Mouse (Mus musculus) embryonic facial prominence, embryonic 14.5 days (tissue): ENCODE data around the gene Gpr182. TPM values are rescaled to one million over a fixed set of nuclear protein-coding genes. Genes with fewer than 3 reads are reported as not detected.
"Not testable (repeated sequence)": the region's sequence is repeated elsewhere in the genome, so short reads cannot be mapped to it uniquely, and the experiment has no call there.

ENCODE experiments used
- ATAC-seq: fragments of 200-750 bp; cut with Nextera tagmentation; 2 replicates; pipeline ENCODE4 v1.8.0; 2017; ENCODE audit warnings: low read depth, moderate number of reproducible peaks, moderate TSS enrichment
- DNase-seq: peaks from one replicate; pipeline ENCODE4 v3.0.0-alpha.2; 2015; ENCODE audit warnings: low spot score
- H3K27ac ChIP-seq: fragments of 300-500 bp; sonication (generic); replicated peaks from 2 replicates; pipeline ENCODE4 v1.5.1; 2014; ENCODE audit warnings: low read depth, mild to moderate bottlenecking, low read length, moderate library complexity
- H3K27me3 ChIP-seq: fragments of 300-500 bp; sonication (generic); replicated peaks from 2 replicates; pipeline ENCODE4 v1.6.1; 2014; ENCODE audit warnings: low read length; ENCODE audit not compliant: control insufficient read depth, insufficient read depth
- H3K36me3 ChIP-seq: fragments of 300-500 bp; sonication (generic); 2 replicates; pipeline ENCODE4 v1.6.1; 2014; ENCODE audit warnings: low read length, mixed read lengths; ENCODE audit not compliant: control insufficient read depth, insufficient read depth
- H3K4me1 ChIP-seq: fragments of 300-500 bp; sonication (generic); 2 replicates; pipeline ENCODE4 v1.6.1; 2014; ENCODE audit warnings: antibody characterized with exemption, low read length; ENCODE audit not compliant: control insufficient read depth, insufficient read depth
- H3K4me2 ChIP-seq: fragments of 300-500 bp; sonication (generic); 2 replicates; pipeline ENCODE4 v1.6.1; 2014; ENCODE audit warnings: low read depth, mild to moderate bottlenecking, low read length, moderate library complexity, mixed read lengths
- H3K4me3 ChIP-seq: fragments of 300-500 bp; sonication (generic); 2 replicates; pipeline ENCODE4 v1.5.1; 2014; ENCODE audit warnings: low read depth, mild to moderate bottlenecking, low read length
- H3K9ac ChIP-seq: fragments of 300-500 bp; sonication (generic); 2 replicates; pipeline ENCODE4 v1.6.1; 2014; ENCODE audit warnings: low read depth, mild to moderate bottlenecking, low read length, moderate library complexity, mixed read lengths
- H3K9me3 ChIP-seq: fragments of 300-500 bp; sonication (generic); 2 replicates; pipeline ENCODE4 v1.6.1; 2016; ENCODE audit warnings: low read length; ENCODE audit not compliant: control insufficient read depth
- WGBS: fragments of 180-500 bp; shearing (Covaris S2); extraction: QIAGEN DNeasy Blood & Tissue Kit; methylation state at CpG from one replicate; pipeline ENCODE4 v1.1.7; 2014; 5-methylcytosine and 5-hydroxymethylcytosine counted together
- polyA plus RNA-seq: library from polyadenylated mRNA; unstranded; fragments of >200 nt; fragmentation: Nextera tagmentation; extraction: Ambion mirVana; gene quantifications from 2 replicates; pipeline ENCODE4 v1.2.1, GENCODE M21; 2014

Gene Gpr182
- polyA plus RNA-seq, result 0.63 and 0.67 TPM in 2 replicates

- Histone ChIP-seq H3K9me3 (no peaks in the 10 kb centered on the region), H3K4me1 (no peaks in the 10 kb centered on the region), H3K36me3 (peaks cover 17% of the 10 kb centered on the region), H3K27me3 (no peaks in the 10 kb centered on the region), H3K4me2 (0 out of 2 replicates have a peak within 1 kb of the TSS, but pooled peaks have one; percentile 12), H3K9ac (no peak within 1 kb of the TSS), H3K27ac (no peak within 1 kb of the TSS), H3K4me3 (no peak within 1 kb of the TSS)
- DNase-seq, result no peak
- 37% methylated on average over 8 of the region's 8 CpGs for WGBS
- ATAC-seq, result no peak
Observed at GRCm38 (mm10) chr10:127751548-127751947, at the start of gene Gpr182. Gpr182 (minus strand) TSS chr10:127751732.

- 86% methylated on average over 6 of the region's 6 CpGs for WGBS
- ATAC-seq, result no peak
- no peaks in the 10 kb centered on the region for H3K4me1 ChIP-seq
- no peak within 1 kb of the TSS for H3K9ac ChIP-seq
- H3K27me3 ChIP-seq, result no peaks in the 10 kb centered on the region
- H3K36me3 ChIP-seq, result no peaks in the 10 kb centered on the region
- no peak within 1 kb of the TSS for H3K27ac ChIP-seq
- H3K4me2 ChIP-seq, result no peak within 1 kb of the TSS
- no peak for DNase-seq
- no peaks in the 10 kb centered on the region for H3K9me3 ChIP-seq
- no peak within 1 kb of the TSS for H3K4me3 ChIP-seq
Observed at GRCm38 (mm10) chr10:127800891-127801290, 49.4 kb upstream of the Gpr182 start, which contains the start of gene Rdh16. Rdh16 (plus strand) TSS chr10:127801152.

- Histone ChIP-seq H3K4me3 (no peak overlapping the region), H3K4me1 (no peaks in the 10 kb centered on the region), H3K27me3 (no peaks in the 10 kb centered on the region), H3K36me3 (no peaks in the 10 kb centered on the region), H3K9ac (no peak overlapping the region), H3K27ac (no peak overlapping the region), H3K9me3 (no peaks in the 10 kb centered on the region), H3K4me2 (no peak overlapping the region)
- DNase-seq (no peak), ATAC-seq (no peak)
- WGBS, result 71% methylated on average over 1 of the region's 1 CpGs
Observed at GRCm38 (mm10) chr10:127799295-127799694, 47.8 kb upstream of the Gpr182 start.

- not testable (repeated sequence) for ATAC-seq, H3K4me3 ChIP-seq
Observed at GRCm38 (mm10) chr10:127785411-127785810, 33.9 kb upstream of the Gpr182 start.

GRCm38 (mm10) chr10:127782321-127782720 lies 30.8 kb upstream of the Gpr182 start:
- not testable (repeated sequence) for H3K4me1 ChIP-seq, ATAC-seq, H3K9ac ChIP-seq, H3K4me2 ChIP-seq, H3K4me3 ChIP-seq, DNase-seq, H3K27ac ChIP-seq, H3K9me3 ChIP-seq, H3K36me3 ChIP-seq, H3K27me3 ChIP-seq
- 94% methylated on average over 17 of the region's 17 CpGs for WGBS

More at GRCm38 (mm10) chr10:127785411-127785810, 33.9 kb upstream of the Gpr182 start:
- not testable (repeated sequence) for H3K9ac ChIP-seq, H3K27ac ChIP-seq, H3K36me3 ChIP-seq, DNase-seq, H3K4me1 ChIP-seq, H3K27me3 ChIP-seq, H3K9me3 ChIP-seq, H3K4me2 ChIP-seq
- 82% methylated on average over 1 of the region's 1 CpGs for WGBS

GRCm38 (mm10) chr10:127776011-127776410 lies 24.5 kb upstream of the Gpr182 start, which contains the start of gene Rdh9:
Rdh9 (plus strand) TSS chr10:127776386.
- no peaks in the 10 kb centered on the region for H3K9me3 ChIP-seq
- 73% methylated on average over 2 of the region's 2 CpGs for WGBS
- ATAC-seq, result no peak

GRCm38 (mm10) chr10:127766564-127766963 lies 15.0 kb upstream of the Gpr182 start:
- no peaks in the 10 kb centered on the region for H3K9me3 ChIP-seq
- H3K4me3 ChIP-seq, result no peak overlapping the region
- H3K4me1 ChIP-seq, result no peaks in the 10 kb centered on the region
- H3K36me3 ChIP-seq, result no peaks in the 10 kb centered on the region
- no peaks in the 10 kb centered on the region for H3K27me3 ChIP-seq
- 73% methylated on average over 1 of the region's 1 CpGs for WGBS
- no peak overlapping the region for H3K9ac ChIP-seq
- H3K27ac ChIP-seq, result no peak overlapping the region
- ATAC-seq, result no peak
- no peak overlapping the region for H3K4me2 ChIP-seq
- no peak for DNase-seq

More at GRCm38 (mm10) chr10:127776011-127776410, 24.5 kb upstream of the Gpr182 start, which contains the start of gene Rdh9:
- H3K4me1 ChIP-seq, result no peaks in the 10 kb centered on the region
- no peak within 1 kb of the TSS for H3K27ac ChIP-seq
- no peak for DNase-seq
- H3K9ac ChIP-seq, result no peak within 1 kb of the TSS
- H3K36me3 ChIP-seq, result no peaks in the 10 kb centered on the region
- H3K4me2 ChIP-seq, result no peak within 1 kb of the TSS
- no peaks in the 10 kb centered on the region for H3K27me3 ChIP-seq
- H3K4me3 ChIP-seq, result no peak within 1 kb of the TSS

- Histone ChIP-seq H3K9me3 (no peaks in the 10 kb centered on the region), H3K9ac (no peak overlapping the region), H3K4me2 (no peak overlapping the region), H3K4me3 (no peak overlapping the region), H3K27me3 (no peaks in the 10 kb centered on the region), H3K27ac (no peak overlapping the region), H3K4me1 (no peaks in the 10 kb centered on the region), H3K36me3 (no peaks in the 10 kb centered on the region)
- DNase-seq (no peak), ATAC-seq (no peak)
- 44% methylated on average over 12 of the region's 12 CpGs for WGBS
Observed at GRCm38 (mm10) chr10:127763914-127764680, 12.6 kb upstream of the Gpr182 start.

- not testable (repeated sequence) for H3K4me3 ChIP-seq, H3K4me1 ChIP-seq, H3K36me3 ChIP-seq, H3K9me3 ChIP-seq, DNase-seq, H3K27ac ChIP-seq, ATAC-seq, H3K4me2 ChIP-seq, H3K9ac ChIP-seq, H3K27me3 ChIP-seq
- 91% methylated on average over 10 of the region's 10 CpGs for WGBS
Observed at GRCm38 (mm10) chr10:127762926-127763325, 11.4 kb upstream of the Gpr182 start.
